Mouse (Mus musculus) bone marrow, adult 2 months (tissue): ENCODE measurements at regions not wholly inside any gene's neighbourhood (a gene's known extent, or its start where the extent isn't known, plus 50 kb on each side); places are given as distances from the start of the nearest gene placed in this dataset.

Source experiments
- CTCF ChIP-seq: fragments of 200-500 bp; IDR thresholded peaks from 2 replicates; pipeline ENCODE4 v1.5.1; 2011; ENCODE audit warnings: low read length, control low read depth; ENCODE audit not compliant: control insufficient read depth, insufficient read depth
- POLR2A ChIP-seq: fragments of 200-500 bp; IDR thresholded peaks from 2 replicates; pipeline ENCODE4 v1.6.1; 2011; ENCODE audit warnings: low read depth, mild to moderate bottlenecking, control low read depth, low read length, borderline replicate concordance; ENCODE audit not compliant: control insufficient read depth

DNA sequence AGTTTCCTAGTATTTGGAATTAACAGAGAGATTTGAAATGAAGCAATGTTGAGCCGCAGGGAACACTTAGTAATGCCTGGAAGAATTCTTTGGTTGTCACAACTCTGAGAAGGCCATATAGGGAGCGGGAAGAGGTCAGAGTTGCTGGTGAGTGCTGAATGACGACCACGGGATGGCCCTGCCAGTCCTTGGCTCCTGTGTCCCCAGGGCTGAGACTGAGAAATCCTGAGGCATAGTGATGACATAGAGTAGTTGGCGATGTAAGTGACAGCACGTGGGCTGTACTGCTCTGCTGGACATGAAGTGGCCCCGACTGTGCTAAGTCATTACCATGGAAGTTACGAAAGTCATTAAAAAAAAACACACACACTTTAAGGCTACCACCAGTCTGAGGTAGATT lies 190.1 kb upstream of the Klf4 start:
- TF ChIP-seq CTCF: no peak
- TF ChIP-seq POLR2A: no peak
